Mouse (Mus musculus): ENCODE results near the gene Ywhah.

Gene Ywhah

DNA sequence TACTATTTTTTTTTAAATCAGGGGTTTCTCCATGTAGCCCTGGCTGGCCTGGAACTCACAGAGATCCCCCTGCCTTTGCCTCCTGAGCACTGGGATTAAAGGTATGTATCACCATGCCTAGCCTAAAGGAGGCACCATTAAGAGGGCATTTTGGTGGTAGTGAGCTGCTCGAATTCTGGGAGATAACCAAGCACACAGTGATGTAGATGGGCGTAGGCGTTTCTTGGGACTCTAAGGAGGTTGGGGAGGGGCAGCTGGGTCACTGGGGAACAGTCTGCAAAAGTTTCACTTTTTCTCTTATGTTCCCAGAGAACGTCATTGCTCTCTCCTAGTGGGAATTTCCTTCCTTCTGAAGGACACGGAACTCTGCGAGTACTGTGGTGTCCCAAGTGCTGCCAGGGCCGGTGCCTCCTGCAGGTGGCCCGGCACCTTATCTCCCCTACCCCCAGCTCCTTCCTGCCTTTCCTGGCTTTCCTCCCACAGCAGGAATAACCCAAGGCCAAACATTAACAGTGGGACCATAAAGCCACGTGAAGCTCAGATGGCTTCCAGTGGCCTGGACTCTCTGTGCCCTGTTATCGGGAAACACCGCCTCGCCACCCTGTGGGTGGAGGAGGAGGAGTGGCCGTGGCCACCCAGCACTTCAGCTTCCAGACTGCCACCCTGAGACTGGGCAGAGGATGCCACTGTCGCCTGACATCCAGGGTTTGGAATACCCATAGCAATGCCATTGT, 34.4 kb downstream of the Ywhah start:
- no peak for DNase-seq

DNA sequence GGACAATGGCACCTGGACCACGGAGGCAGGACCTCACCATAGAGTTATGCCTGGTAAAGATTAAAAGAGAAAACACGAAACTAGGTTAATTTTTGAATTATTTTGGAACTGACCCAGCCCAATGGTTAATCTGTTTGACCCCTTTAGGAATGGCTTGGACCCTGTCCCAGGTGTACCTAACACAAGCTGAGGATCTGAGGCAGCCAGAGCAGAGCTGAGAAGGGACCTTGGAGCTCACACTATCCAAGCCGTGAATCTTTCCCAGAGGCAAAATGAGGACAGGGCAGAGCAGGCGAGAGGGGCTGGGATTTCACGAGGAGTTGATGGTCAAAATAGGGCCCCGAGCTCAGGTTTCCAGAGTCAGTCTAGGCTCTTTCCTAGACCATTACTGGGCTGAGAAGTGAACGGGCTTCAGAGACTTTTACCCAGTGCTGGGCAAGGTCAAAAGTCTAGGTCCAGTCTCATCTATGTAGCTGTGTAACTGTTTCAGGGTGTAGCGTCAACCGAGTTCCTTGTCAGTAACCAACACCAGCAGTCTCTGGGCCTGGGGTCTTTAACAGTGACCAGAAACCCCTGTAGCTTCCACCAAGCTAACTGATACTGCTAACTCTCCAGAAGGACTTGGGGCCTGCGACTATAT, 37.6 kb downstream of the Ywhah start:
- no peak for DNase-seq

DNA sequence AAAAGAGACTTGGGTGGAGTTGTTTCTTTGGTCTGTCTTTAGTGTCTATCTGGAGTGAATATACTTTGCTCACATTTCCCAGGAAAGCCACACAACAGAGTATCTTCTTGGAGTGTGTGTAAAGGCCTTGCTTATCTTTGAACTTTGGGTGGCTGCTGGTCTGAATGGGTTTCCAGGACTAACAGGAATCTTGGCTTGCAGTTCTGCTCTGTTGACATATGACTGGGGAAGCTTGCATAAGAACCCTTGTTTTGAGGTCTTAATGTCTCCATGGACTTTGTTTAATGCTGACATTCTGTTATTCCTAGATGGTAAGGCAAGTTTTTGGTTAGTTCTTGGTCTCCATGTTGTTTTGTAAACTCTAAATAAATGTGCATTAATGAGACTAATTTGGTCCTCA, 51.5 kb downstream of the Ywhah start:
- DNase-seq, result no peak

DNA sequence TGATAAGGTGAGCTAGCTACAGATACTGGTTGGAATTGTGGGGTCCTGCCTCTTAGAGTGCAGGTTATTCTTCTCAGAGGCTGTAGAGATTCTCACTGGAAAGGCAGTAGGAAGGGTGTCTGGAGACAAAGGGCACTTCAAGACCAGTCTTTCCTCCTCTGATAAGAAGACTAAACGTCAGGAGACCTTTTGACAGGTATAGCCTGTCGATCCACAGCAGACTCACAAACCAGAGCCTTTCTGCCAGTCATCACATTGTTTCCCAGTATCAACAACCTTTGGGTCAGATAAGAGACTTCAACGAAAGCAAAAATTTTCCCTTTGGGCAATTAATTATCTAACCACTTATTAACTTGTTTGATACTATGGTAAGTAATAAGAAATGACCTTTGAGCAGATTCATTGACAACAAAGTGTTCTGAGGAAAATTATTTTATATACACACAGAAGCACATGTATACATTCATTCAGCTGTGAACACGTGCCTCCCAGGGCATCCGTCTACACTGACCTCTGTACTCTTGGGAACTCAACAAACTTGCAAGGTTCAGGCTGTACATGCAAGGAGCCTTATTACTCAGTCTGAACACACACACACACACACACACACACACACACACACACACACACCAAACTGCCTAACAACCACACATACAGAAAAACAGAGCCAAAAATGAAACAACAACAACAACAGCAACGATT, 58.0 kb downstream of the Ywhah start:
- DNase-seq, result no peak
